Mouse (Mus musculus) erythroblast, embryonic 14.5 days (primary cell): ENCODE data around the gene Mrpl4. TPM values are rescaled to one million over a fixed set of nuclear protein-coding genes. Genes with fewer than 3 reads are reported as not detected.

Source experiments
- H3K27me3 ChIP-seq: 2 replicates; pipeline ENCODE4 v1.6.1; 2012; ENCODE audit warnings: inconsistent platforms; ENCODE audit not compliant: control insufficient read depth
- H3K36me3 ChIP-seq: 2 replicates; pipeline ENCODE4 v1.6.1; 2012; ENCODE audit warnings: mild to moderate bottlenecking, inconsistent platforms; ENCODE audit not compliant: control insufficient read depth
- H3K4me1 ChIP-seq: 2 replicates; pipeline ENCODE4 v1.6.1; 2012; ENCODE audit warnings: inconsistent platforms; ENCODE audit not compliant: control insufficient read depth
- H3K4me3 ChIP-seq: replicated peaks from 2 replicates; pipeline ENCODE3; 2012; ENCODE audit warnings: moderate library complexity, mild to moderate bottlenecking, inconsistent platforms
- H3K9me3 ChIP-seq: 2 replicates; pipeline ENCODE4 v1.6.1; 2012; ENCODE audit warnings: low read length, inconsistent platforms, mixed read lengths; ENCODE audit not compliant: control insufficient read depth
- GATA1 ChIP-seq: IDR thresholded peaks from 2 replicates; pipeline ENCODE4 v1.6.1; 2012; ENCODE audit warnings: low read length, inconsistent platforms, mixed read lengths
- TAL1 ChIP-seq: IDR thresholded peaks from 3 replicates; pipeline ENCODE4 v1.6.1; 2012; ENCODE audit warnings: low read length, inconsistent platforms, mixed read lengths
- polyA plus RNA-seq: library from polyadenylated mRNA; stranded (reverse); fragments of >175 nt; gene quantifications from 2 replicates; pipeline ENCODE4 v1.2.3, GENCODE M21; 2012

Mrpl4 gene
- polyA plus RNA-seq, 1 experiment: 11.7 TPM

DNA sequence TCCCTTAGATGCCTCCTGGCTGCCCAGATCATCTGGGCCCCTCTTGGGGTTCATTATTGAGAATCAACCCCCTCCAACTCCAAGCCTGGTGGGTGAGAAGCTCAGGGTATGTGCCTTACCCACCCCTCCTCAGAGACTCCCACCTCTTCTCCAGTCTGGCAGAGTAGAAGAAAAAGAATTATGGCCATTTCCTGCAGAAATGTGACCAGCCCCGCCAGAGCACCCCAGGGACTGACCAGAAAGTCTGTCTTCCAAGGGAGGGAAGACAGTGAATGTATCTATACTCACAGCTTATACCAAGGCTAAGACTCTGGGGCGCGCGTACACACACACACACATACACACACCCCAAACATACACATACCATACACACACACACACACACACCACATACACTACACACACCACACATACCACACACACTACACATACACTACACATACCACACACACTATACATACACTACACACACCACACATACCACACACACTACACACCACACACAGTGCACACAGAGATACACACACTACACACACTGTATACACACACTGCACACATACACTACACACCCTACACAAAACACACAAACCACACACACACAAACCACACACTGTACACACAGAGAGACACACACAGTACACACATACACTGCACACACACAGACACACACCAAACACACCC lies 29.4 kb upstream of the Mrpl4 start:
- TF ChIP-seq TAL1 (no peak), GATA1 (no peak)
- Histone ChIP-seq H3K4me1 (peaks cover 25% of the 10 kb centered on the region), H3K4me3 (no peak overlapping the region)

DNA sequence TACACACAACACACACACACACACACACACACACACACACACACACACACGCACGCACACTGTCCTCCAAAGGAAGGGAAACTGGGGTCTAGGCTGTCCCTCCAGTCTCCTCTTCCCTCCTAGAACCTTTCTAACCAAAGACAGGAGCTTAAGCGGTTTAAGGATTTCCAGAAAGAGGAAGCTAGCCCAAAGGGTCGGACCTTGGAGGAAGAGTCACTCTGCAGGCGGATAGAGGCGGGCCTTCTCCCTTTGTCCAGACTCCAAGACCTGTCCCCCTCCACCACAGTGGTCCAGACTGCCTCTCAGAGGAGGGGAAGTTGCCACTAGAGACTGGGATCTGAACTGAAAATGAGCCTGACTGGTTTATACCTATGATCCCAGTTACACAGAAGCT lies 28.9 kb upstream of the Mrpl4 start:
- Histone ChIP-seq H3K27me3 (peaks cover 27% of the 10 kb centered on the region), H3K9me3 (no peaks in the 10 kb centered on the region), H3K4me3 (no peak overlapping the region), H3K4me1 (peaks cover 25% of the 10 kb centered on the region), H3K36me3 (no peaks in the 10 kb centered on the region)
- TF ChIP-seq GATA1: no peak
- TF ChIP-seq TAL1: no peak

More for the DNA sequence above, 29.4 kb upstream of the Mrpl4 start:
- Histone ChIP-seq H3K9me3 (no peaks in the 10 kb centered on the region), H3K36me3 (peaks cover 2% of the 10 kb centered on the region; the same call in 1 of the 2 replicates), H3K27me3 (peaks cover 27% of the 10 kb centered on the region)

DNA sequence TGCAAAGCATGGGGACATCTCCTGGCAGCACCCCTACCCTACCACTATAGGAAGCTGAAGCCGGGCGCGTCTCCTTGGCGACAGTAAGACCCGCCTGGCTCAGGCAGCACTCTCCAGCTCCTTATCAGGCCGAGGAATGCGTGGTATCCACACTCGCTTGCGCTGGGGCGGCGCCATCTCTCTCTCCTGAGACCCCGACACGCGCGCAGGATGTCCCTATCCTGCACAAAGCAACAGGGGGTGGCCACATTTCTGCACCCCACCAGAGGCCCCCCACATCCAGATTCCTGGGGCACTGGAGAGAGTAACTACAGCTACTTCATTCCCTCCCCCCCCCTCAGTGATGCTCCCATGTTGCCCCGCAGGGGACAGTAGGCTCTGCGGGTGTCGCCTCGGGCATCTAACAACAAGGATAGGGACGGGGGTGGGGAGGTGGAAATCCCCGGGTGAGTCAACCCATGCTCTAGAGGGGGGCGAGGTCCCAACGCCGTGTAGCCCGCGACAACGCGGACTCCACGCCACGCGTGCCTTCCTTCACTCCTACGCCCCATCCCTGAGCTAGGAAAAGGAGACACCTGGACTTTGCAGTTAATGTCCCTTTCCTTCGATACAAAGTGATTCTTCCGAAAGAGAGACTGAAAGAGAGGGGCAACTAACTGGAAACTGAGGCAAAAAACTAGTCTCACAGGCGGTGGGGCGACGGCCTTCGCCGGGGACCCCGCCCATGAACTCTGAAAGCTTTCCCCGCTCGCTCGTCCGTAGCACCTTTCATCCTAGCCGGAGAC lies 26.9 kb upstream of the Mrpl4 start:
- no peaks in the 10 kb centered on the region for H3K9me3 ChIP-seq
- peaks cover 27% of the 10 kb centered on the region for H3K27me3 ChIP-seq
- H3K4me1 ChIP-seq: peaks cover 25% of the 10 kb centered on the region
- peak overlapping the region; percentile 71 for H3K4me3 ChIP-seq
- TF ChIP-seq GATA1 (no peak), TAL1 (no peak)
- H3K36me3 ChIP-seq: no peaks in the 10 kb centered on the region

DNA sequence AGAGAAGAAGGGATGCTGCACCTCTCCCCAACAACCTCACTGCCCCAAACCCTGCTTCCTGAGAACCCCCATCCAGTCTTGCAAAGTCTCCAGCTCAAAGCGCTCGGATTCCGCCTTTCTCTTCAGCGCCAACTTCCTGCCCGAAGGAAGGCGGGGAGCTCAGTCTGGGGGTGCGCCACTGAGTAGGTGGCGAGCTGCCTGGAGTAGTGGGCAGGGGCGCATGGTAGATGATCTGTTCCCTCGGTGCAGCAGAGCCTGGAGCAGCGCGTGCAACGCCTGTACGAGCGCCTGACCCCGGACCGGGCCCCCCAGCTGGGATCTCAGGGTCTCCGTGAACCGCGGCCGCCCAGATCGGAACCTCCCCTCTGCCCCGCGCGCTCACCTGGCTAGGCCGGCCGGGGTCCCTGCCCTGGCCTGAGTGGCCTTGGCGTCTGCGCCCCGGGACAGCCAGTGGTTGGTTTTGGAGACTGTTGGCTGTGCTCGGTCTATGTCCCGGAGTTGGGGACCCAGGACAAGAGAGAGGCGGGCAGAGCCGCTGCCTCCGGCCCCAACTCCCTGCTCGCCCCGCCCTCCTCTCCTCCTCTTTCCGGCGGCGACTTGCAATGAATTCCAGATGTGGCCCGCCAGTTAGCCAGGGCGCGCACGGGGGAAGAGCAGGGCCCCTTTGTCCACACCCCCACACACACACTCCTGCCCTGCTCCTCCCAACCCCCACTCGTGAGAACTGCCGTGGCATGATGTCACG lies 26.1 kb upstream of the Mrpl4 start, which contains the start of gene S1pr2:
TSS of gene S1pr2 (minus strand) at position 566 of the 745 bp plus-strand sequence.
- peaks cover 25% of the 10 kb centered on the region for H3K4me1 ChIP-seq
- no peaks in the 10 kb centered on the region for H3K9me3 ChIP-seq
- H3K36me3 ChIP-seq: no peaks in the 10 kb centered on the region
- H3K4me3 ChIP-seq: peak within 1 kb of the TSS; percentile 71
- TF ChIP-seq GATA1 (no peak), TAL1 (no peak)
- peaks cover 27% of the 10 kb centered on the region for H3K27me3 ChIP-seq

DNA sequence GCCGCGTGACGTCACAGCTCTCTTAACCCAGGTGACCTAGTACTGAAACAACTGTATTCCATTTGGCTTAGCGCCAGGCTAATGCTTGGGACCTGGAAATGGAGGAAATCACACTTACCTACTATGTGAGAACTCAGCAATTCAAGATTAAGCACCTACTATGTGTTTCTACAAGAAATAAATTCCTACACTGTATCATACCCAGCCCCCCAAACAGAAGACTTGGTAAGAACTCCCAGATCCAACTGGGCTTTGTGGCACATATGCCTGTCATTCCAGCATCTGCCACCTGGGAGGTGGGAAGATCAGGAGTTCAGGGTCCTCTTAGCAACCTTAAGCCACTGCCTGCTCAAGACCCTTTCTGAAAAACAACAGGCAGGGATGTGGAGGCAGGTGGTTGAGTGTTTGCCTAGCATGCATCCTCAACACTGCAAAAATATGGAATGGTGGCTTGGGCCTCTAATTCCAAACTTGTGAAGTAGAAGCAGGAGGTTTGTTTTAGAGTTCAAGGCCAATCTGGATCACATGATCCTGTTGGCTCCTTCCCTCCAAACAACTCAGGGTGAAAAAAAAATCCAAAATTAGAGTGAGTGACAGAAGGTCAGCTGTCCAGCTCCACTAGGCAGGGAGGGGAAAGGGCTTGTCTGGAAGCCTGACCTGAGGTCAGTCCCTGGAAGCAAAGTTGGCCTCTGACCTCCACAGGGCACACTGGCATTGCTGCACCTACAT lies 25.4 kb upstream of the Mrpl4 start:
- H3K27me3 ChIP-seq: peaks cover 28% of the 10 kb centered on the region
- H3K9me3 ChIP-seq: no peaks in the 10 kb centered on the region
- TF ChIP-seq GATA1 (no peak), TAL1 (no peak)
- H3K4me3 ChIP-seq: peak overlapping the region; percentile 71
- peaks cover 25% of the 10 kb centered on the region for H3K4me1 ChIP-seq
- no peaks in the 10 kb centered on the region for H3K36me3 ChIP-seq

DNA sequence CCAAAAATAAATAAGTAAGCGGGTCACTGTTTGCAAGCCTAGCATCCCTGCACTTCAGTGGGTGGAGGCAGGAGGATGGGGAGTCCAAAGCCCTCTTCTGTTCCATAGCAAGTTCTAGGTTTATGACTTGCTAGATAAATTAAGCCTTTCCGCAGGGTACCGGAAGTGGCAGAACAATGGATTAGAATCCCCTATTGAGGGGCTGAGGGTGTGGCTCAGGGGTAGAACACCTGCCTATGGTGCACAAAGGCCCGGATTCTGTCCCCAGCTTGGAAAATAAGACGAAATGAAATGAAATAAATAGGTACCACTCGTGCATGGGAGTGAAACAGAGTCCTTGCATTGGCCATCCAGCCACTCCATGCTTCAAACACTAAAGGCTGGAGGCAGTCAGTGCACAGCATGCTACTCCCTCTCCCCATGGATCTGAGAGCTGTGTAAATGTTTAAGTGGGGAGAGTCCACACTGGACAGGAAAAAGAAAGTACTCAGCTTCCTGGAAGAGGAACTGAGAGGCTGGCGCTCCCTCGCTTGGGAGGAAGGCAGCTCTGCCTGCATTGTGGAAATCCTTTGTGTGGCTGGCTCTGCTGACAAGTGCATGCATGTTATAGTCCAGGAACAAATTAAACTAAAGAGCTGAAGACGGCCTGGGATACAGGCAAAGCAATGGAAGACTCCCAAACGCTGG lies 24.0 kb upstream of the Mrpl4 start:
- Histone ChIP-seq H3K27me3 (peaks cover 25% of the 10 kb centered on the region), H3K4me1 (peaks cover 25% of the 10 kb centered on the region), H3K4me3 (no peak overlapping the region), H3K9me3 (no peaks in the 10 kb centered on the region), H3K36me3 (no peaks in the 10 kb centered on the region)
- TF ChIP-seq TAL1: no peak
- TF ChIP-seq GATA1: no peak

DNA sequence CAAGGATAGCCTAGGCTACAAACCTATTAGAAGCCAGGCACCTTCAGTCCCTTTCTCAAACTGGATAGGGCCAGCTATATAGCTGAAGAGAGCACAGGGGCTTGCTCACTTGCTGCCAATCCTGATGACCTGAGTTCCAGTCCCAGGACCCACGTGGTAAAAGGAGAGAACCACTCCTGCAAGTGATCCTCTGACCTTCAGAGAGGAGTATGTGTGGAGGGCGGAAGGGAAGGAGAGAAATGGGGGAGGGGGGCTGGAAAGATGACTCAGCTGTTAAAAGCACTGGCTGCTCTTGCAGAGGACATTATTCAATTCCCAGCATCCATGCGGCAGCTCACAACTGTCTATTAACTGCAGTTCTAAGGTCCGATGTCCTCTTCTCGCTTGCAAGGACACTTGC lies 23.4 kb upstream of the Mrpl4 start:
- TF ChIP-seq TAL1 (no peak), GATA1 (no peak)
- H3K4me3 ChIP-seq: no peak overlapping the region
- no peaks in the 10 kb centered on the region for H3K36me3 ChIP-seq
- H3K9me3 ChIP-seq: no peaks in the 10 kb centered on the region
- peaks cover 25% of the 10 kb centered on the region for H3K4me1 ChIP-seq
- peaks cover 24% of the 10 kb centered on the region for H3K27me3 ChIP-seq

DNA sequence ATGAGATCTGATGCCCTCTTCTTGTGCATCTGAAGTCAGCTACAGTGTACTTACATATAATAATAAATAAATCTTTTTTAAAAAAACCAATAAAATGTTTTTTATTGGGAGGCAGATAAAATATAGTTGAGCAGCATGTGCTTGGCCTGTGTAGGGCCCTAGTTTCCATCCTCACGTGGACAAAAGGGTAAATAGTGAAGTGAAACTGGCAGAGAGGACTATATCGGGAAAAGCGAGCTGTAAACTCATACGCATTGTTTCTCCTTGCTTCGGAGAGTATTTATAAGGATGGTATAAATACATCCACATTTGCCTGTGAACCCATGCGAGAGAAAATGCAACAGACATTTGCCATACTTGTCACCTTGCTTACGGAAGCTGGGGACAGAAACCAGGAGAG lies 22.8 kb upstream of the Mrpl4 start:
- no peaks in the 10 kb centered on the region for H3K36me3 ChIP-seq
- H3K9me3 ChIP-seq: no peaks in the 10 kb centered on the region
- peaks cover 25% of the 10 kb centered on the region for H3K4me1 ChIP-seq
- TF ChIP-seq GATA1 (no peak), TAL1 (no peak)
- H3K27me3 ChIP-seq: peaks cover 20% of the 10 kb centered on the region
- H3K4me3 ChIP-seq: no peak overlapping the region
